Mouse (Mus musculus) cerebellum, adult 2 months (tissue): ENCODE results near the gene Bcat1.

ENCODE experiments used
- CTCF ChIP-seq: fragments of 200-500 bp; IDR thresholded peaks from 2 replicates; pipeline ENCODE4 v1.5.1; 2011; ENCODE audit warnings: low read depth, mild to moderate bottlenecking, control low read depth, low read length, moderate library complexity, borderline replicate concordance; ENCODE audit not compliant: insufficient read depth
- POLR2A ChIP-seq: fragments of 200-500 bp; IDR thresholded peaks from 2 replicates; pipeline ENCODE4 v1.6.1; 2011; ENCODE audit warnings: low read length, control low read depth, borderline replicate concordance; ENCODE audit not compliant: insufficient read depth

- TF ChIP-seq POLR2A (no peak), CTCF (no peak)
Measured at GRCm38 (mm10) chr6:145002094-145002936, 73.7 kb downstream of the Bcat1 start.
